ENCODE assay signal across 18 mouse cellular contexts in genomic region chr5:144515241-144515640, GRCm38 (mm10). TPM values are rescaled to one million over a fixed set of nuclear protein-coding genes. Genes with fewer than 3 reads are reported as not detected.
"Had no signal": no experiment of that assay in that cellular context is flagged by ENCODE, and none has a peak within 500 bp of the region (broad histone marks: within the 10 kb centered on the region; RNA-seq: fewer than 3 reads in every experiment).

No protein-coding gene starts in this region.

- H3K36me3 ChIP-seq: liver, embryonic 12.5 days; midbrain, embryonic 10.5 days; midbrain, embryonic 12.5 days; neural tube, embryonic 13.5 days; neural tube, embryonic 15.5 days; stomach, embryonic 15.5 days had no signal

- H3K9ac ChIP-seq: liver, embryonic 12.5 days; liver, embryonic 14.5 days; lung, embryonic 14.5 days; midbrain, embryonic 12.5 days; neural tube, embryonic 13.5 days; neural tube, embryonic 15.5 days; stomach, embryonic 15.5 days had no signal

- H3K9me3 ChIP-seq: liver, embryonic 12.5 days; midbrain, embryonic 10.5 days; midbrain, embryonic 12.5 days; neural tube, embryonic 13.5 days; neural tube, embryonic 15.5 days; stomach, embryonic 15.5 days had no signal

- DNase-seq: lung, adult 18-20 months; lung, postnatal 10 days; lung, postnatal 4 days; midbrain, embryonic 14.5 days; thymus, adult 18-20 months; thymus, postnatal 14 days; thymus, postnatal 36 days had no signal

- H3K4me1 ChIP-seq: liver, embryonic 12.5 days; midbrain, embryonic 10.5 days; neural tube, embryonic 15.5 days; stomach, embryonic 15.5 days had no signal

- H3K4me3 ChIP-seq: liver, embryonic 12.5 days; midbrain, embryonic 10.5 days; midbrain, embryonic 12.5 days; myocyte; neural tube, embryonic 13.5 days; neural tube, embryonic 15.5 days; stomach, embryonic 15.5 days had no signal

- H3K27me3 ChIP-seq: liver, embryonic 12.5 days; midbrain, embryonic 12.5 days; neural tube, embryonic 13.5 days; neural tube, embryonic 15.5 days; stomach, embryonic 15.5 days had no signal

- ATAC-seq: liver, embryonic 12.5 days; midbrain, embryonic 16.5 days had no signal

- H3K27ac ChIP-seq: liver, embryonic 12.5 days; liver, embryonic 14.5 days; midbrain, embryonic 10.5 days; midbrain, embryonic 12.5 days; neural tube, embryonic 13.5 days; neural tube, embryonic 15.5 days; stomach, embryonic 15.5 days had no signal

- H3K4me2 ChIP-seq: liver, embryonic 12.5 days; lung, embryonic 14.5 days; midbrain, embryonic 12.5 days; neural tube, embryonic 13.5 days; neural tube, embryonic 15.5 days; stomach, embryonic 15.5 days had no signal

RNA-seq across cellular contexts. Expression of gene Nptx2, which starts 30.5 kb away (rescaled TPM):
- total RNA-seq: megakaryocyte-erythroid progenitor cell, adult 5-6 weeks had no signal
- polyA plus RNA-seq: liver, embryonic 12.5 days; myocyte had no signal
